12 mouse cellular contexts compared by ENCODE assay signal in the genomic region with DNA sequence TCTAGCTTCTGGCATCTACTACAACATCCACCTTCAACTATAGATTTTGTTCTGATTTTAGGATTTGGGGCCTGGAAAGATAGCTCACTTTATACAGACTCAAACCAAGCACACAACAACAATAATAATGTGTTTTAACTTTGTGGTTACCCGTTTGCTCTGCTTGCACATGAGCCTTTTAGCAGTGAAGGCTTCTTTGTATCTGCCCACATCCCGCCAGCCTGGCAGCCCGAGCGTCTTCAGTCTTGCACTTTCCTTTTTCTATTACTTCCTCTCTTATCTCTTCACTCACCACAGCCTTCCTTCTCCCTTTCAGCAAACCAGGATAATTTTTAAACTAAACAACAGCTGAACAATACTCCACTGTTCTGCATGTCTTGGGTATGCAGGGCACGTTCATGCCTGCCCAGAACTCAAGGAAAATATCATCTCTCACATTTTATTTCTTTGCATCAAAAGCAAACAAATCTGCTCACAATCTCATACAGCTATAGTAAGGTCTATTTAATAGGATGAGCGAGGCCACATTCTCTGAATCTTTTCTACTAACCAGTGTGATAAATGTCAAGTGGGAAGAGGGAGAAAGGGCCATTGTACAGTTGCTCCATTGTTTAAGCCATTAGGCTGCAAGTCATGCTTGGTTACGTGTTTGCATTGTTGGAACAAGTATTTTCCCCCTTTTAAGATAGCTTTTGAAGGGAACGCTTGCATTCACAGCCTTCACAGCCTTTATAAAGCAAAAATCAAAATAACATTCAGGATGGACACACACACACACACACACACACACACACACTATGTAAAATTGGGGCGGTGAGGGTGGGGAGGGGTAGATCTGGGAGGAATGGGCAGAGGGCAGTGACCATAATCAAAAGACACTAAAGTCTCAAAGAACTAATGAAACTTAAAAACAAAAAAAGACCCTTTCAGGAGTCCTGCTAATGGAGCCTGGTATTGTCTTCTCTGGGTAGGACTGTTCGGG. TPM values are rescaled to one million over a fixed set of nuclear protein-coding genes. Genes with fewer than 3 reads are reported as not detected.
DNase-seq lines count a peak whose midpoint lies in the region; ATAC-seq and TF ChIP-seq lines count a peak whose summit lies in the region.
"Had no signal": no experiment of that assay in that cellular context is flagged by ENCODE, and none has a peak within 500 bp of the region (broad histone marks: within the 10 kb centered on the region; RNA-seq: fewer than 3 reads in every experiment).

No protein-coding gene starts in this region.

- no peak overlapping the region for H3K9ac ChIP-seq in lung, embryonic 16.5 days (ENCODE audit: low read length)
- no peak overlapping the region for H3K9ac ChIP-seq in hindbrain, postnatal 0 days (replicated peaks; ENCODE audit: low read length)
- H3K9ac ChIP-seq in kidney, embryonic 15.5 days: no peak overlapping the region

- H3K4me2 ChIP-seq in lung, embryonic 16.5 days (ENCODE audit: low read depth, low read length): no peak overlapping the region
- no peak overlapping the region for H3K4me2 ChIP-seq in hindbrain, postnatal 0 days (ENCODE audit: low read depth, low read length)
- no peak overlapping the region for H3K4me2 ChIP-seq in kidney, embryonic 15.5 days

- WGBS in lung, embryonic 16.5 days: 39% methylated on average over 10 of the region's 10 CpGs
- WGBS in embryonic facial prominence, embryonic 10.5 days: 48% methylated on average over 10 of the region's 10 CpGs
- WGBS in hindbrain, postnatal 0 days: 31% methylated on average over 10 of the region's 10 CpGs
- 68% methylated on average over 10 of the region's 10 CpGs for WGBS in kidney, embryonic 15.5 days

- no peak for TF ChIP-seq CTCF in hindbrain, postnatal 0 days (IDR thresholded peaks at IDR 0.05; ENCODE audit: low read depth)

- ATAC-seq in lung, embryonic 16.5 days (ENCODE audit: low read depth): peak; percentile 47; the same call in 1 of the 2 replicates
- ATAC-seq in hindbrain, postnatal 0 days: peak; percentile 72
- no peak for ATAC-seq in kidney, embryonic 15.5 days (replicated peaks; ENCODE audit: low FRiP score)
- ATAC-seq: lung, postnatal 0 days had no signal

- H3K4me1 ChIP-seq in lung, embryonic 16.5 days (replicated peaks; ENCODE audit: control insufficient read depth, insufficient read depth, low read length): peaks cover 9% of the 10 kb centered on the region
- peaks cover 8% of the 10 kb centered on the region for H3K4me1 ChIP-seq in embryonic facial prominence, embryonic 10.5 days
- no peaks in the 10 kb centered on the region for H3K4me1 ChIP-seq in hindbrain, postnatal 0 days (ENCODE audit: insufficient read depth, low read length)
- H3K4me1 ChIP-seq in kidney, embryonic 15.5 days: no peaks in the 10 kb centered on the region

- no peaks in the 10 kb centered on the region for H3K27me3 ChIP-seq in lung, embryonic 16.5 days (ENCODE audit: control insufficient read depth, insufficient read depth, low read depth, low read length)
- H3K27me3 ChIP-seq in embryonic facial prominence, embryonic 10.5 days (replicated peaks; ENCODE audit: low read depth, poor library complexity, severe bottlenecking): no peaks in the 10 kb centered on the region
- no peaks in the 10 kb centered on the region for H3K27me3 ChIP-seq in hindbrain, postnatal 0 days (ENCODE audit: insufficient read depth, low read length)
- no peaks in the 10 kb centered on the region for H3K27me3 ChIP-seq in kidney, embryonic 15.5 days

- DNase-seq in lung, adult 18-20 months: no peak
- no peak for DNase-seq in embryonic facial prominence, embryonic 10.5 days (ENCODE audit: low spot score)
- no peak for DNase-seq in hindbrain, postnatal 0 days (ENCODE audit: low spot score)
- DNase-seq in thymus, postnatal 0 days (ENCODE audit: low spot score): peak; percentile 36
- DNase-seq in adrenal gland, postnatal 25 days: no peak
- DNase-seq in layer of hippocampus, adult 18-20 months (ENCODE audit: low spot score in 2 of 2): no peak
- DNase-seq: adrenal gland, postnatal 14 days; cerebellum, postnatal 25 days had no signal

- peak overlapping the region; percentile 32; the same call in 1 of the 2 replicates for H3K27ac ChIP-seq in lung, embryonic 16.5 days (ENCODE audit: low read length)
- 0 out of 2 replicates have a peak overlapping the region, but pooled peaks have one; percentile 40 for H3K27ac ChIP-seq in embryonic facial prominence, embryonic 10.5 days (replicated peaks)
- H3K27ac ChIP-seq in hindbrain, postnatal 0 days: peak overlapping the region; percentile 27
- no peak overlapping the region for H3K27ac ChIP-seq in kidney, embryonic 15.5 days

- H3K4me3 ChIP-seq in lung, embryonic 16.5 days (ENCODE audit: low read length): no peak overlapping the region
- H3K4me3 ChIP-seq in embryonic facial prominence, embryonic 10.5 days: no peak overlapping the region
- no peak overlapping the region for H3K4me3 ChIP-seq in hindbrain, postnatal 0 days (ENCODE audit: low read length)
- no peak overlapping the region for H3K4me3 ChIP-seq in kidney, embryonic 15.5 days (replicated peaks)

- no peaks in the 10 kb centered on the region for H3K36me3 ChIP-seq in lung, embryonic 16.5 days (ENCODE audit: control insufficient read depth, insufficient read depth, low read length)
- H3K36me3 ChIP-seq in embryonic facial prominence, embryonic 10.5 days (replicated peaks): no peaks in the 10 kb centered on the region
- no peaks in the 10 kb centered on the region for H3K36me3 ChIP-seq in hindbrain, postnatal 0 days (ENCODE audit: insufficient read depth, low read length)
- H3K36me3 ChIP-seq in kidney, embryonic 15.5 days: no peaks in the 10 kb centered on the region
- H3K36me3 ChIP-seq: G1E had no signal

- no peaks in the 10 kb centered on the region for H3K9me3 ChIP-seq in lung, embryonic 16.5 days (ENCODE audit: control insufficient read depth, low read length)
- no peaks in the 10 kb centered on the region for H3K9me3 ChIP-seq in embryonic facial prominence, embryonic 10.5 days
- H3K9me3 ChIP-seq in hindbrain, postnatal 0 days (ENCODE audit: low read length): no peaks in the 10 kb centered on the region
- no peaks in the 10 kb centered on the region for H3K9me3 ChIP-seq in kidney, embryonic 15.5 days (replicated peaks)
- H3K9me3 ChIP-seq: G1E had no signal

RNA-seq across cellular contexts. Expression of a gene that starts 39.7 kb away (rescaled TPM):
- polyA plus RNA-seq in lung, embryonic 16.5 days (2015; fragmentation: Nextera tagmentation; extraction: Ambion mirVana): 72.0 and 84.7 TPM in 2 replicates
- polyA plus RNA-seq in embryonic facial prominence, embryonic 10.5 days (2016; fragmentation: Nextera tagmentation; extraction: Ambion mirVana): 161 and 162 TPM in 2 replicates
- 30.8 and 31.9 TPM in 2 replicates for total RNA-seq in hindbrain, postnatal 0 days (2014; rRNA removed)
- polyA plus RNA-seq in hindbrain, postnatal 0 days (2015; fragmentation: Nextera tagmentation; extraction: Ambion mirVana): 75.6 and 78.9 TPM in 2 replicates
- polyA plus RNA-seq in thymus, postnatal 0 days (2015; fragmentation: Nextera tagmentation; extraction: Ambion mirVana): 79.2 and 79.4 TPM in 2 replicates
- polyA plus RNA-seq in kidney, embryonic 15.5 days (2015; fragmentation: Nextera tagmentation; extraction: Ambion mirVana): 121 and 138 TPM in 2 replicates
- total RNA-seq in adrenal gland, postnatal 25 days (2021): 63.8 and 70.1 TPM in 2 replicates
- total RNA-seq in layer of hippocampus, adult 18-20 months (2021): 10 to 100 TPM; 24.4 to 25.1 TPM

RNA-seq across cellular contexts. Expression of a gene that starts 40.2 kb away (rescaled TPM):
- 3.7 and 4.6 TPM in 2 replicates for polyA plus RNA-seq in lung, embryonic 16.5 days (2015; fragmentation: Nextera tagmentation; extraction: Ambion mirVana)
- polyA plus RNA-seq in embryonic facial prominence, embryonic 10.5 days (2016; fragmentation: Nextera tagmentation; extraction: Ambion mirVana): 2.7 and 3.1 TPM in 2 replicates
- 4.6 and 4.8 TPM in 2 replicates for total RNA-seq in hindbrain, postnatal 0 days (2014; rRNA removed)
- 4.4 and 4.9 TPM in 2 replicates for polyA plus RNA-seq in hindbrain, postnatal 0 days (2015; fragmentation: Nextera tagmentation; extraction: Ambion mirVana)
- polyA plus RNA-seq in thymus, postnatal 0 days (2015; fragmentation: Nextera tagmentation; extraction: Ambion mirVana): 1.1 and 1.6 TPM in 2 replicates
- 3.1 and 3.5 TPM in 2 replicates for polyA plus RNA-seq in kidney, embryonic 15.5 days (2015; fragmentation: Nextera tagmentation; extraction: Ambion mirVana)
- 18.9 and 21.2 TPM in 2 replicates for total RNA-seq in adrenal gland, postnatal 25 days (2021)
- 1 to 10 TPM; 4.6 to 4.7 TPM for total RNA-seq in layer of hippocampus, adult 18-20 months (2021)
